Mouse (Mus musculus) myocyte (in vitro differentiated cells): ENCODE measurements around the gene Apol8. TPM values are rescaled to one million over a fixed set of nuclear protein-coding genes. Genes with fewer than 3 reads are reported as not detected.

Source experiments
- H3K27me3 ChIP-seq: one replicate; pipeline ENCODE4 v1.6.1; 2011; ENCODE audit not compliant: control insufficient read depth, insufficient read depth, insufficient read length
- H3K36me3 ChIP-seq: one replicate; pipeline ENCODE4 v1.6.1; 2011; ENCODE audit not compliant: control insufficient read depth, insufficient read depth
- H3K4me2 ChIP-seq: one replicate; pipeline ENCODE4 v1.6.1; 2011; ENCODE audit warnings: low read depth, control low read depth
- H3K4me3 ChIP-seq: one replicate; pipeline ENCODE4 v1.5.1; 2011; ENCODE audit warnings: mild to moderate bottlenecking, control low read depth, moderate library complexity
- H3K79me2 ChIP-seq: one replicate; pipeline ENCODE4 v1.6.1; 2011; ENCODE audit not compliant: control insufficient read depth, insufficient read depth
- H3ac ChIP-seq: one replicate; pipeline ENCODE4 v1.6.1; 2011; ENCODE audit not compliant: control insufficient read depth, insufficient read length
- CEBPB ChIP-seq: IDR thresholded peaks from 2 replicates; pipeline ENCODE4 v1.6.1; 2011; ENCODE audit warnings: mild to moderate bottlenecking, moderate library complexity; ENCODE audit not compliant: poor library complexity, insufficient read depth, severe bottlenecking
- E2F4 ChIP-seq: IDR thresholded peaks from one replicate; pipeline ENCODE4 v1.6.1; 2011; ENCODE audit warnings: mild to moderate bottlenecking, control low read depth, moderate library complexity; ENCODE audit not compliant: insufficient read depth
- MAX ChIP-seq: IDR thresholded peaks from one replicate; pipeline ENCODE4 v1.6.1; 2011; ENCODE audit warnings: low read depth, mild to moderate bottlenecking, control low read depth
- MYOD1 ChIP-seq, 3 experiments: IDR thresholded peaks; one replicate each; pipeline ENCODE4 v1.6.1; 2011; ENCODE audit warnings: control low read depth in 2 of 3, low read depth in 2 of 3, mild to moderate bottlenecking in 2 of 3, moderate library complexity in 1 of 3; ENCODE audit not compliant: insufficient read length in 2 of 3, control insufficient read depth in 1 of 3
- MYOG ChIP-seq, 3 experiments: IDR thresholded peaks; one replicate each; pipeline ENCODE4 v1.6.1; 2011; ENCODE audit warnings: control low read depth in 2 of 3, low read depth in 2 of 3, mild to moderate bottlenecking in 2 of 3; ENCODE audit not compliant: insufficient read length in 2 of 3, control insufficient read depth in 1 of 3, insufficient read depth in 1 of 3
- POLR2A ChIP-seq: IDR thresholded peaks from one replicate; pipeline ENCODE4 v1.6.1; 2011; ENCODE audit warnings: low read depth, mild to moderate bottlenecking, control low read depth, moderate library complexity; ENCODE audit not compliant: insufficient read length
- POLR2AphosphoS2 ChIP-seq: IDR thresholded peaks from one replicate; pipeline ENCODE4 v1.6.1; 2011; ENCODE audit warnings: low read depth, control low read depth; ENCODE audit not compliant: insufficient read length
- REST ChIP-seq: IDR thresholded peaks from one replicate; pipeline ENCODE4 v1.6.1; 2011; ENCODE audit warnings: mild to moderate bottlenecking, control low read depth, moderate library complexity; ENCODE audit not compliant: insufficient read depth, insufficient read length
- SRF ChIP-seq: IDR thresholded peaks from one replicate; pipeline ENCODE4 v1.6.1; 2011; ENCODE audit warnings: low read depth; ENCODE audit not compliant: control insufficient read depth, insufficient read length
- TCF12 ChIP-seq: IDR thresholded peaks from one replicate; pipeline ENCODE4 v1.6.1; 2011; ENCODE audit warnings: mild to moderate bottlenecking, control low read depth; ENCODE audit not compliant: poor library complexity, insufficient read depth, severe bottlenecking
- TCF3 ChIP-seq: IDR thresholded peaks from one replicate; pipeline ENCODE4 v1.6.1; 2011; ENCODE audit warnings: low read depth, control low read depth; ENCODE audit not compliant: insufficient read length
- USF1 ChIP-seq: IDR thresholded peaks from one replicate; pipeline ENCODE4 v1.6.1; 2011; ENCODE audit warnings: low read depth, mild to moderate bottlenecking, control low read depth, moderate library complexity
- polyA plus RNA-seq: library from polyadenylated mRNA; unstranded; fragments of >200 nt; fragmentation: generic; extraction: Trizol; gene quantifications from one replicate; pipeline ENCODE4 v1.2.1, GENCODE M21; 2012; ENCODE audit warnings: missing spikeins

Gene Apol8
- polyA plus RNA-seq, 1 experiment = 0.38 TPM

- TF ChIP-seq POLR2AphosphoS2 = peak; percentile 74
- TF ChIP-seq MYOD1 (IDR thresholded peaks at IDR 0.05; ENCODE audit: control insufficient read depth in 1 of 3, insufficient read length in 2 of 3, low read depth in 2 of 3) = no peak
- Histone ChIP-seq H3K36me3 (peaks cover 58% of the 10 kb centered on the region), H3K27me3 (no peaks in the 10 kb centered on the region), H3K4me2 (peak overlapping the region; percentile 65), H3ac (no peak overlapping the region), H3K4me3 (no peak overlapping the region), H3K79me2 (peaks cover 96% of the 10 kb centered on the region)
Observed at GRCm38 (mm10) chr15:77802992-77803391, 46.2 kb upstream of the Apol8 start.

- peak overlapping the region; percentile 43 for H3K4me2 ChIP-seq
- H3K79me2 ChIP-seq = peaks cover 96% of the 10 kb centered on the region
- H3K4me3 ChIP-seq = no peak overlapping the region
- H3K36me3 ChIP-seq = peaks cover 62% of the 10 kb centered on the region
- H3ac ChIP-seq = no peak overlapping the region
- no peaks in the 10 kb centered on the region for H3K27me3 ChIP-seq
- TF ChIP-seq TCF3 (no peak), POLR2A (peak; percentile 23)
Observed at GRCm38 (mm10) chr15:77801188-77801587, 44.4 kb upstream of the Apol8 start.

- TF ChIP-seq MAX (no peak), POLR2AphosphoS2 (peak; percentile 86), SRF (peak; percentile 99), MYOD1 (IDR thresholded peaks at IDR 0.05; ENCODE audit: control insufficient read depth in 1 of 3, insufficient read length in 2 of 3, low read depth in 2 of 3) (peak in 1 of 3 experiments; percentile 65), POLR2A (peak; percentile 62), MYOG (IDR thresholded peaks at IDR 0.05; ENCODE audit: control insufficient read depth in 1 of 3, insufficient read depth in 1 of 3, insufficient read length in 2 of 3, low read depth in 2 of 3) (no peak), CEBPB (peak; percentile 54; the same call in 1 of the 2 replicates)
- Histone ChIP-seq H3K4me3 (no peak overlapping the region), H3K36me3 (peaks cover 61% of the 10 kb centered on the region), H3K4me2 (peak overlapping the region; percentile 87), H3K79me2 (peaks cover 96% of the 10 kb centered on the region), H3ac (no peak overlapping the region), H3K27me3 (no peaks in the 10 kb centered on the region)
Observed at GRCm38 (mm10) chr15:77800511-77800910, 43.7 kb upstream of the Apol8 start.

- peaks cover 61% of the 10 kb centered on the region for H3K36me3 ChIP-seq
- H3K27me3 ChIP-seq = no peaks in the 10 kb centered on the region
- H3K4me3 ChIP-seq = no peak overlapping the region
- peaks cover 96% of the 10 kb centered on the region for H3K79me2 ChIP-seq
- peak overlapping the region; percentile 1 for H3ac ChIP-seq
- TF ChIP-seq CEBPB (no peak), MYOG (IDR thresholded peaks at IDR 0.05; ENCODE audit: control insufficient read depth in 1 of 3, insufficient read depth in 1 of 3, insufficient read length in 2 of 3, low read depth in 2 of 3) (peak in 1 of 3 experiments; percentile 64), MYOD1 (IDR thresholded peaks at IDR 0.05; ENCODE audit: control insufficient read depth in 1 of 3, insufficient read length in 2 of 3, low read depth in 2 of 3) (peak in 2 of 3 experiments; percentile 26 to 68), USF1 (no peak), POLR2AphosphoS2 (peak; percentile 58), POLR2A (peak; percentile 53), MAX (no peak)
- peak overlapping the region; percentile 87 for H3K4me2 ChIP-seq
Observed at GRCm38 (mm10) chr15:77799491-77800474, 43.0 kb upstream of the Apol8 start.

GRCm38 (mm10) chr15:77798664-77799490, 42.1 kb upstream of the Apol8 start:
- peak overlapping the region; percentile 87 for H3K4me2 ChIP-seq
- peaks cover 65% of the 10 kb centered on the region for H3K36me3 ChIP-seq
- peak; percentile 77 for TF ChIP-seq TCF12
- TF ChIP-seq REST = no peak
- TF ChIP-seq POLR2A = peak; percentile 56
- no peak for TF ChIP-seq CEBPB
- TF ChIP-seq MAX = peak; percentile 18
- TF ChIP-seq MYOD1 (IDR thresholded peaks at IDR 0.05; ENCODE audit: control insufficient read depth in 1 of 3, insufficient read length in 2 of 3, low read depth in 2 of 3) = peak in 2 of 3 experiments; percentile 92 to 97
- no peak for TF ChIP-seq USF1
- TF ChIP-seq SRF = peak; percentile 99
- peak; percentile 62 to 99 (median 98) for TF ChIP-seq MYOG (IDR thresholded peaks at IDR 0.05; ENCODE audit: control insufficient read depth in 1 of 3, insufficient read depth in 1 of 3, insufficient read length in 2 of 3, low read depth in 2 of 3)
- peak; percentile 80 for TF ChIP-seq TCF3
- TF ChIP-seq E2F4 = no peak
- peak; percentile 74 for TF ChIP-seq POLR2AphosphoS2
- H3K79me2 ChIP-seq = peaks cover 96% of the 10 kb centered on the region
- H3K4me3 ChIP-seq = peak overlapping the region; percentile 1
- peak overlapping the region; percentile 1 for H3ac ChIP-seq
- H3K27me3 ChIP-seq = no peaks in the 10 kb centered on the region
